7 mouse cellular contexts compared by ENCODE assay signal in the genomic region with DNA sequence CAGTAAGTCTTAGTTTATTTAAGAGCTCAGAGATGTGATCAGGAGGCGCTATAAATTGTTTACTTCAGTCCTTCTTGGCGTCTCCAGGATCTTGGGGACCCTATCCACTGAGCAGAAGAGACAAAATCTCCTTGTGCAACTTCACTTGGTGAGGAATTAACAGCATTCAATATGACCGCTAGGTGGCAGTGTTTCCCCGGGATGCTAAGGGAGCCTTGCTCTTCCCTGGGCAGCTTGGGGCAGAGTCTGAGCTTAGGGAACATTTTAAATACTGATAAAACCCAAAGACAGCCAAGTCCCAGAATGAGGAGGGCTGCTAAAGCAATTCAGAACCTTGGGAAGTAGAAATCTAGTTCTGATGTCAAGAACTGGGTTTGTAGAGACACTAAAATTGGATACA.
DNase-seq lines count a peak whose midpoint lies in the region.

No protein-coding gene starts in this region.

- peak; percentile 22 for DNase-seq in CD4-positive helper T cell, adult 2 months (ENCODE audit: low read depth, low spot score)
- peak; percentile 59 for DNase-seq in MN1 (ENCODE audit: low spot score)
- DNase-seq in cerebellum, adult 9-11 months: peak; percentile 35
- DNase-seq in frontal cortex, postnatal 36 days (ENCODE audit: low spot score in 2 of 2): peak; percentile 76 to 83
- peak; percentile 44 to 83 for DNase-seq in kidney, postnatal 36 days
- DNase-seq in lung, adult 18-20 months: peak; percentile 9 to 55
- peak; percentile 58 for DNase-seq in right cerebral cortex, postnatal 25 days

Comparison
In these comparisons a context has a peak if more than half of its experiments do, and no peak if none do; other contexts are left out.
1. Peak in every context shown above with its lines: DNase-seq.
2. DNase-seq: peak in every context shown above with its lines; median percentile 80 in frontal cortex, postnatal 36 days; 64 in kidney, postnatal 36 days; 59 in MN1; 58 in right cerebral cortex, postnatal 25 days; 35 in cerebellum, adult 9-11 months; 32 in lung, adult 18-20 months; 22 in CD4-positive helper T cell, adult 2 months.